Mouse (Mus musculus) c-Kit-positive CD71-negative TER-119-negative erythroid progenitor cells, embryonic 14.5 days (primary cell): ENCODE measurements around the gene Psmd1.

Source experiments
- DNase-seq: peaks from one replicate; pipeline ENCODE4 v3.0.0-alpha.2; 2013; ENCODE audit warnings: low read depth

Psmd1 gene

DNA sequence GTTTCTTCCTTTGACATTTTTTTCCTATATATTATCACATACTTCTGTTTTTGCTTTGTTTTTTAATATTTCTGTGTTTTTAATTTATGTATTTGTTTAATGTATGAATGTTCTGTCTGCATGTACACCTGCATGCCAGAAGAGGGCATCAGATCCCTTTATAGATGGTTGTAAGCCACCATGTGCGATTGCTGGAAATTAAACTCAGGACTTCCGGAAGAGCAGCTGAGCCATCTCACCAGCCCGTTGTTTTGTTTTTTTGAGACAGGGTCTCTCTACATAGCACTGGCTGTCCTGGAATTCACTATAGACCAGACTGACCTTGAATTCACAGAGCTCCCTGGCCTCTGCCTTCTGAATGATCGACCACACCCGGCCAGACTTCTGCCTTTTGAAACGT lies 1.7 kb upstream of the Psmd1 start:
- DNase-seq, result no peak

DNA sequence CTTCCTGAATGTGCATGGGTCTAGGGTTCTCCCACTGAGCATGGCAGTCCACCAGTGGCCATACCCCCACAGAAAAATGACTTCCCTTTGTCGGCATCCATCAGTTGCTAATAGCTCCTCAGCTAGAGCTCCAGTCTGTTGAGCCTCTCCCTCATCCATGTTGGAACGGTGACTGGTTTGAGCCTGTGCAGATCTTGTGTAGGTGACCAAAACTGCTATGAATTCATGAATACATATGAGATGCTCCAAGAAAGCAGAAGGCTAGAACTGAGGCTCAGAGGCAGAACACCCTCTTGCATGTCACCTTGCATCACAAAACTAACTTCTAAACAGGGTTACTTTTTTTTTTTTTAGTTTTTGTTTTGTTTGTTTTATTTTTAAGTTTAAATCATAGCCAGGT lies 12.4 kb downstream of the Psmd1 start:
- no peak for DNase-seq

DNA sequence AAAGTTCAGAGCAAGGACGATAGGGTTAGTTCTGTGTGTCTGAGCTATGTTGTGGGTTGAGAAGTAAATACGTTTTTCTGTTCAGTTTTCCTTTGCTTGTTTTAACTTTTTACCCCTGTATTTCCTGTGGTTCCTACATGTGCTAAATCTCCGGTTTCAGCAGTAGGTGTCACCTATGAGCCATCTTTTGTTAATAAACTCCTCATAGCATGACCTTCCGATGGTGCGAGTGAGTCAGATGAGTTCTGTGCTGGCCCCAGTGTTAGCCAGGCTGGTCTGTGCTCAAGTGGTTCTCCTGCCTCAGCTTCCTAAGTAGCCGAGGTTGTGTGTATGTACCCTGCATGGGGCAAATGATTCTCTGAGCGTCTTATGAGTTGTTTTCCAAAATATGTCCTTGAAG lies 30.2 kb downstream of the Psmd1 start:
- no peak for DNase-seq

DNA sequence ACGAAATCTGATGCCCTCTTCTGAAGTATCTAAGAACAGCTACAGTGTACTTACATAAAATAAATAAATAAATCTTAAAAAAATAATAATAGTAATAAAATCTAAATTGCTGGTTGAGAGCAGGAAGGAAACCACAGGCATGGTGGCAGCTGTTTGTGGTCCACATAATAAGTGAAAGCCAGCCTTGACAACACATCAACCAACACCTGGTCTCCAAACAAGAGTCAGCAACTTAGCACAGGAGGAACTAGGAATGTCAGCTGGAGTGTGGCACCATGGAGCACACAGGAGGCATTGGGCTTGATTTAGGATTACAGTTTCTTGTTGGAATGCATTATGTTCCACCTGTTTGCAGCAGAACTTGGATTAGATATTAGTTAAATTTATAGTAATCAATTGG lies 40.9 kb downstream of the Psmd1 start:
- no peak for DNase-seq

DNA sequence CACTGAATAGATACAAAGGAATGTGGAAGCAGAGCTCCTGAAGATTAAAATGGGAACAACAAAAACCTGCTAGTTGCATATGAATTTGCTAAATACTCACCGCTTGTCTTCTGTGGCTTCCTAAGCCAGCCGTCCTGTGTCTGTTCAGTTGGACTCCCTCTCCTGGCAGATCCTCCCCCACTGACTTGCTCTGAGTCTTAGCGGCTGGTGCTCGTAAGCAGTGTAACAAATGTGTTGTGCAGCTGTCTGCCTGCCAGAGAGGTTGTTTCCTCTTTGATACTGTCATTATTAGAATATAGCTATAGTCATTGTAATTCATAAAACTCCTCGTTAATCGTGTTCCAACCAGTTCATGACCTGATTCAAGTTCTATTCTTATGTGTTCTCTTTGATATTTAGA lies 47.6 kb downstream of the Psmd1 start, which contains the start of gene Htr2b:
TSS of gene Htr2b (minus strand) at position 192 of the 400 bp plus-strand sequence.
- no peak for DNase-seq

DNA sequence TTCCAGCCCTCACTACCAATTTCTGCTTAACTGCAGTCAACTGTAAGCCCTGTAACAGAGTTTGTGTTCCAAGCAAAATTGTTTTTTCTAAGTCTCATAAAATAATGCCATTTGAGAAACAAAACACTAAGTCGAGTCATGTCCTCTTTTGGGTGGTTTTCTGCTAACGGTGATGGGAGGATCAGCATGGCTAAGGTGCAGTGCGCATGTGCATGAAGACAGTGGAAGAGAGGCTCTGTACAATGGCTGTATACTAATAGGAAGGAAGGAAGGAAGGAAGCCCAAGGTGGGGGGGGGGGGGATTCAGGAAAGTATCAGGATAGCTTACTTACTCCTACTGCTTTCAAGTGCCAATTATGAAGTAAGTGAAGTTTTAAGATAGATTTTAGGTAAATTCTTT lies 50.0 kb downstream of the Psmd1 start:
- DNase-seq, result no peak

DNA sequence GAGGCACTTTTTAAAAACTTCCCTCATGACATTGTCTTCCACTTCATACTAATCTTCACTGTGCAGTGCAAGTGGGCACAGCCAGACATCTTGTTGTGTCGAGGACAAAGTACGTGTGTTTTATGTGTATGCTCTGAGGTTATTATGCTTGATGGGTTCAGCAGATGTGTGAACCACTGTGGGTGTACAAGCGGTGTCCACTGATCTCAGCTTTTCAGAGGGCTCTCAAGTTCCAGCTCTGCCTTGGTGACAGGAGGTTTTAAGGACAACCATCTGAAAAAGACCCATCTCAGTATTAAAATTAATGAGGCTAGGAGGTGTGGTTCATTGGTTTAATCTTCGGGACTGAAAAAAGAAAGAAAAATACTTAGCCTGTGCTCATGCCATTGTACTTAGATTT lies 55.4 kb downstream of the Psmd1 start:
- no peak for DNase-seq

DNA sequence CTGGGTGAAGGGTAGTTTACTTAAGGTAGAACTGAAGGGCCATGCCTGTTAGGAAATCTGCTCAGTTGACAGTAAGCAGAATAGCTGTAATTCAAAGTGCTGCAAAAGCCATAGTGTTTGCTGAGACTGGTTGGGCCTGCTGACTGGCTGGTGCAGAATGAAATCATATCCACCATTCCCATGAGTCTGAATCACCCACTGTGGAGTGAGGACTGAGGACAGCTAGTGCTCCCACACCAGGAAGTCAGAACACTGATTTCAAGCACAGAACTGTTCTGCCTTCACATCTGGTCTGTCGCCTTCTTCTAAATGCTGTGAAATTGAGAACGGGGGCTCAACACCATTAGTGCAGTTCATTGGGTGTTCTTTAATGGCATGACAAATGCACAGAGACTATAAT lies 61.8 kb downstream of the Psmd1 start:
- DNase-seq, result no peak

DNA sequence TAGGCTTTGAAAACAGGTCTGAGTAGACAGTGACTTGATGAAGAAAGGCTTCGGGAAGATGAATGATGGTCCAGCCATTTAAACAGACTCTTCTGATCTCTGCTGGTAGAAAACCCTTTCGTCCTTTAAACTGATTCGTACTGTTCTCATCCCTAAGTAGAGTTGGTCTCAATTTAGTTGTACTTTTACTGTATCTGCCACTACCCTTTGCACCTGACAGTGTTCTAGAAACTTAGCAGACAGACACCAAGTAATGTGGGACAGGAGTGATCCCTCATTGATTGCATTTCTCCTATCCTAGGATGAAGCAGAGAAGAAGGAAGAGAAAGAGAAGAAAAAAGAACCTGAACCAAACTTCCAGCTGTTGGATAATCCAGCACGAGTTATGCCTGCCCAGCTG lies 69.2 kb downstream of the Psmd1 start, which contains the start of gene Gm21972:
TSS of gene Gm21972 (plus strand) at position 301 of the 400 bp plus-strand sequence.
- no peak for DNase-seq

DNA sequence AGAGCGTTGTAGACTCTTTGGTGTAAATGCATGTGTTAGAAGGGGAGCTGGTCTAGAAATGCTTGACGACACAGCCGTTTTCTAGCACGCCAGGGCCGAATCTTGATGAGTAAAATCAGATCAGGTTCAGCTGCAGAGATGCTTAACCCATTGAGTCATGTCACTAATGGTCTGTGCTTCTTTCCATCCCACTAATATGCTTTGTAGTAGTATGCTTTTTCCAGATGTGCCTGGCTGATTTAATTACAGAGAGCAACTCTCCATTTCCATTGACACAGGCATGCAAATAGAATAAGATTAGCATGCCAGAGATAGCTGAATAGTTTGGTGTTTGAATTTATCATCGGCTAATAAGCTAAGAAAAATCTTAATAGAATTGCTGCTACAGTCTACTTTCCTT lies 71.1 kb downstream of the Psmd1 start:
- DNase-seq, result no peak

DNA sequence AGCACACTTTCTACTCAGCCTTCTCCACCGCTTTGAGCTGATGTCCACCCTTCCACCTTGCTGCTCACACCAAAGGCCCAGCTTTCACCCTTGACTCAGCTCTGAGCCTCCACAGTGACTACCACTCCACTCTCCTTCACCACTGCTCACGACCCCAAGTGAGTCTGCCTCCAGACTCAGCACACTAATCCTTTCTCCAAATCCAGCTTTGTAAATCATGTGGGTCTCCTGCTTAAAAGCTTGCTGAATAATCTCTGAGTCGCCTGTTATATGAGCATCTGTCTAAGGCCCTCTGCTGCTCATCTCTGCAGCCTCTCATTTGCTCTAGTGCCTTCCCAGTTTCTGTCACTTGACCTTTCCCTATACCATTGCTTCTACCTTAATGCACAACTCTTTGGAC lies 76.9 kb downstream of the Psmd1 start:
- DNase-seq, result no peak

DNA sequence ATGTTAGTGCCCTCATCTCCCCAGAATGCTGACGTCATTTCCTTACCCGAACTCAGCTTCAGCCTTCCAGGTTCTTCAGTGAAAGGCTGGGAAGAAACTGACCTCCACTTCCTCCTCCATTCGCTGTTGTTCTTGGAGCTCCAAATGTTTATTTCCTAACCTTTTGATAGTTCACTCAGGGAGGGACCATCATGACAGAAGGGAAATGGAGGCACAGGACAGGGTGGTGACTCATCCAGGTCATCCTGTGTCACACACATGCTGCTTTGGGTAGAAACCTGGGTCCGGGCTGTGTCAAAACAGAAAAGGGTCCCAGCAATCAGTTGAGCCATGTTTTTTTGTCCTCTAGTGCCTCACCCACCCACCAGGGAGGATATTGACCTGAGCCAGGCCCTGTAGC lies 79.0 kb downstream of the Psmd1 start:
- no peak for DNase-seq

DNA sequence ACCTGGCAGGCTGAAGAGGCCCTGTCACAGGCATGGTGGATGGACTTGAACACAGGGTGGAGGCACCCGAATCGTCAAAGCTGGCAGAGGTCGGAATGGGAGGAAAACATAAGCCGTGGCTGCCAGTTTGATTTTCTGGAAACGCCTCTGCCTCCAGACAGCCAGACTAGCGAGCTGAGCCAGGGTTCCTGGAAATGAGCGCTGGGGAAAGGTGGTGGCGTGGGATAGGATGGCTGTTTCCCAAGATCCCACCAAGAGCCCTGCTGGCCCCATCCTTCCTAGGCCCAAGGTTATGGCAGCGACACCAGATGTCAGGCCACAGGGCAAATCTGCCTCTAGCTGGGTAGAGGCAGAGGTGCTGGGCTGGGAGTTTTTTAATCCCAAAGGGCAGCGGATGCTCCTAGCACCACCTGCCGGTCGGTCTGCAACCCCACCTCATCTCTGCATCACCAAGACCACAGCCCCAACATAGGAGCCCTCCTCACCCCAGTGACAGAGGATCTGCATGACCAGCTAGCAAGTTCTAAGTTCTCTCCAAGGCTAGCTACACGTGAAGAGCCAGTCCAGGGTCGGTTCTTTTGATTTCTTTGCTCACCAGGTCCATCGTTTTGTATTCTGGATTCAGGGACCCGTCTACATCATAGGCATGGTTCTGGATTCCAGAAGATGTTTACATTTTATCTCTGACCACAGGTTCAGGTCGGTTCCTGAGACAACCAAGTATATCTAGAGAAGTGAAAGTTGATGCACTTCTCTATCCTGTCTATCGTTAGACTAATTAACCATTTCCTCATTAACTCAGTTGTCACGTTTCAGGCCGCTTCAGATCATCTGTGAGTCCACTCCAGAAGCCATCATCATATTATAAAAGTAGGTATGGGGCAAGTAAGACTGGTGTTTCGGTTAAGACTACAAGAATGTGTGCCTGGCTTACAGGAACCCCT lies 80.1 kb downstream of the Psmd1 start:
- no peak for DNase-seq

DNA sequence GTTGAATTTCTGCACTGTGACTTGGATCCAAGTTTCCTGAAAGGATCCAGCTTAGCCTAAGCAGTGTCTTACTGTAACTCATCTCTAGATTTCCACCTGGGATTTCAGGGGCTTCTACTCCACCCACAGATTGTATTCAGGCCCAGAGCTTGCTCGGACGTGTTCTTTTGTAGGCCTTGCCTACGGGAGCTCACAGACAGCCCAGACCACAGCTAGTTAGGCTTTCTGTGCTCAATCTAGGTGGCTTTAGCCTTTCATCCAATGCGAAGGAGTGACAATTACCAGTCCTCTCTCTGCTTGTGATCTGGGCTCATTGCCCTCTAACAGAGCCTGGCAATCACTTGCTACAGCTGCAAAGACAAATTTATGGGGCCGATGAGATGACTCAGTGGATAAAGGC lies 82.1 kb downstream of the Psmd1 start:
- DNase-seq, result no peak

DNA sequence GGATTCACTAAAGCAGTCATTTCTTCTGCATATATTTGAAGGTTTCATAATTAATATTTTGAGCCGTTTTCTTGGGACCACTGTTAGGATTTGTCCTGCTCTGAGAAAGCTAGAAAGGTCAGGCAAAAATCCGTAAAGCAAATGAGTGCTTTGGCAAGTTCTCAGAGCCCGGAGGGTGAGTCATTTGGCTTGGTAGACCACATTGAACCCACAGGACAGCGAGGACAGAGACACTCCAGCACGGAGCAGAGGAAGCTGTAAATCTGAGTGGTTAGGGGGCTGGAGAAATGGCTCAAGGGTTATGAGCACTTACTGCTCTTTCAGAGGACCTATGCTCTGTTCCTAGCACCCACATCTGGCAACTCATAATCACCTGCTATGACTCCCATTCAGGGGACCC lies 83.4 kb downstream of the Psmd1 start:
- DNase-seq, result peak; percentile 28

DNA sequence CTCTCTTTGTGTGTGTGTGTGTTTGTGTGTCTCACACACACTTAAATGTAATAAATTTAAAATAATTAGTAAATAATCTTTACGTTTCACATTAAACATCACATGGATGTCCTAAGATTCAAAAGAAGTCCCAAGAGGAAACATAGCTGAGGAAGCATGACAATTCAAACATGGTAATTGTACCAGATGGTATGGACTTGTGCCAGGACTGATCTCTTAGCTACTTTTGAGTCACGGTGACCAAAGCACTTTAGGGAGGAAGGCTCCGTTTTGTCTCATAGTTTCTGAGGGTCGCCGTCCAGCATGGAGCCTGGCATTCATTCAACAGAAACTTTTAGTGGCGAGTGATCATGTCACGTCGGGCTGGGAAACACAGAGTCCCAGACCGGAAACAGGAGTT lies 84.0 kb downstream of the Psmd1 start:
- DNase-seq, result no peak

DNA sequence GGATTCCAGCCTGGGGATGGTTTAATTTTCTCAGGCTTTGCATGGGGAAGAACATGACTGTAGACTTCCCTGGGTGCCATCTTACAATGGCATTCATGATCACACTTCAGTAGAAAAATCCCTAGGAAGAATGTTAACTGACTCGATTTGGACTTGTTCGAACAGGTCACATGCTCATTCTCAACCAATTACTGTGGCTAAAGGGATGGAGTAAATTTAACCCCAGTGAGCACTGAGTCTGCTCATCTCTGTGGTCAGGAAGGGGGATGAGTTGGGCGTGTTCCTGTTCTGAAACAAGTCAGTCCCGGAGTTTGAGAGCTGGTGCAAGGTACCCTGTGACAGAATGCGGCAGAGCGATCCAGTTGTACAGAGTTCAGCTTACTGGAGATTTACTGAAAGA lies 86.7 kb downstream of the Psmd1 start:
- DNase-seq, result no peak

DNA sequence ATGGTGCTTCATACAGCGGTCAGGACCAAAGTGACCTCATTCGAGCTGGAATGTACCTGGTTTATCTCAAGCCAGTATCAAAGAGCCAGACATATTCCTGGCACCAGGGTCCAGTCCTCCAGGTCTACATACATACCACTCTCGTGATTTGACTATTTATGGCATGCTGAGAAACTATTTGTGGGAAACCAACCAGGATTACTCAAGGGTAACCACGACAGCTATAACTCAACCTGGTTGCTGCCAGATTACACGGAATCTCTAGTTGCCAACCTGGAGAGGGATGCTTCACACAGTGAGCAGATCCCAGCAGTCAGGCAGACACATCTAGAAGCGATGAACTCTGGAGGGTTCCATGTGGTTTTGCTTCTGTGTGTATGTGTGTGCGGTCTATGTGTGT lies 87.2 kb downstream of the Psmd1 start:
- DNase-seq, result no peak

DNA sequence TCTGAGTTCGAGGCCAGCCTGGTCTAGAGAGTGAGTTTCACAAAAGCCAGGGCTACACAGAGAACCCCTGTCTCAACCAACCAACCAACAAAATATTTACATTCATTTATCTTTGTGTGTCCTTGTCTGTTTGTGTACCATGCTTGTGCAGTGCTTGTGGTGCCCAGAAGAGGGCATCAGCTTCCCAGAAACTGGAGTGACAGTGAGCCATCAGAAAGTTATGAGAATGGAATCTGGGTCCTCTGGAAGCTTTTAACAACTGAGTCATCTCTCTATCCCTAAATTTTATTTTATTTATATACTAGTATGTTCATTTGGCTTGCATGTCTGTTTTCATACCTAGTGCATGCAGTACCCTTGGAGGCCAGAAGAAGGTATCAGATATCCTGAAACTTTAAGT lies 88.4 kb downstream of the Psmd1 start:
- no peak for DNase-seq

DNA sequence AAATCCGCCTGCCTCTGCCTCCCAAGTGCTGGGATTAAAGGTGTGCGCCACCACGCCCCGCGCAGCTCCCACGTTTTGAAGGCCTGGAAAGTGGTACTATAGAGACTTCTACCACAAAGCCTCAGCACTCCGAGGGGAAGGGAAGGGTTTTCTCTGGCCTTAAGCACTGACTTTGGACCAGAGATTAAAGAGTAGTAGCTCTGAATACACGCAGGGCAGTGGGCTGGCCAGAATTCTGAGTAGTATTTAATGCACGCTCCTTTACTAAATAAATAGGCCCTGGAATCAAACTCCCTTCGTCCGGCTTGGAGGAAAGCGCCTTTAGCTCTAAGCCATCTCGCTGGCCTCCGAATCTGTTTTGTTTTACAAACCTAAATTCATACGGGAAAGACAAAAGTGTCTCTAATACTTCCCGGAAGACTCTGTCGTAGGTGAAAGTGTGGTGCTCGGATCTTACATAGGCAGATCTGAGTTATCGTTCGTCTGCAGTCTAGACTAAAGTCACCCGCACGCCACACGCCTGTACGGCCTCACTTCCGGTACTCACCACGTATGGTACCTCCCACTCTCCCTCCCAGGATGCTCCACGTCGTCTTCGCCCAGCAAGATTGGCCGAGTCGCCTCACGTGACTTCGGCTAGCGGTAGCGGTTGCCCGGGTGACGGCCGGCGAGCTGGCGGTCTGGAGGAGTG lies 90.1 kb downstream of the Psmd1 start, which contains the start of gene Armc9:
TSS of gene Armc9 (plus strand) at position 648 of the 691 bp plus-strand sequence.
- peak; percentile 90 for DNase-seq

DNA sequence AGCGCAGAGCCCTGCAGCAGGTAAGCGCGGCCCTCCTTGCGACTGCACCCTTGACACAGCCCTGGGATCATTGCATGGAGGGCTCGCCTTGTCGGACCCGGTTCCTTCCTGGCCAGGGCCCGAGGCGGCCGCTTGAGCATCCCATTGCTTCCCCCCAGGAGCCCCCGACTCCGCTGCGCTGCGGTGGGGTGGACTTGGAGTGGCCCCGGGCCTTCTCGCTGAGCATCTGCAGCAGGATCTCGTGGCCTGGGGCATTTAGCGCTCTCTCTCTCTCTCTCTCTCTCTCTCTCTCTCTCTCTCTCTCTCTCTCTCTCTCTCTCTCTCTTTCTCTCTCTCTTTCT lies 90.6 kb downstream of the Psmd1 start:
- DNase-seq, result no peak

DNA sequence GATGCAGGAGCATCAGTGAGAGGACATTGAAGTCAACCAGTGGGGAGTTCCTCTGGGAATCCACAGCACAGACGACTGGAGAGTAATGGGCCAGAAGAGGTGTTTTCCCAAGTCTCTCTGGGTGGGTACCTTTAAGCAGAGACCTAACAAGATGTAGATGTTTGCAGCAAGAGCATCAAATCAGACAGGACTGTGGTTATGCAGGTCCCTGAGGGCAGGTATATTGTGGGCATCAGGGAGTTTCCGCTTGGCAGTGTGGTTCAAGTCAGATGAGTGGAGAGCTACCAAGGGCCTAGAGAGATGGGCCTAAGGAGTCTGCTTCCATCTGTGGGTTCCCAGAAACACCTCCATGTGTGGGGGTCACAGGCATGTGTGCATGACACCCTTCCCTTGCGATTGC lies 91.9 kb downstream of the Psmd1 start:
- DNase-seq, result no peak

DNA sequence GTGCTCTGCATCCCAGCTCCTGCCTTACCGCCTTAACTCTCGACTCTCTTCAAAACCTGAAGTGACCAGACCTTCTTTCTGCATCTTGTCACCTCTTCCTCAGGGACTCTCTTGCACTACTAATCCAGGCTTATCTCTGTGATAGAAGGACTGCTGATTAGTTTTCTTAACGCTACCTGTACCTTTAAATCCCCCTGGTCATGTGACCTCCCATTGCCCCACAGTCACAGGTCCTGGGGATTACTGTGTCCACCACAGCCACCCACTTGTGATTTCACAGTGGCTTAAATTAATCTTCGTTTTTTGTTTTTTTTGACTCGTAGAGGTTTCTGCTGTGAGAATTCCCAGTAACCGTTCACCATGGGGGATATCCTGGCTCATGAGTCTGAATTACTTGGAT lies 92.4 kb downstream of the Psmd1 start:
- DNase-seq, result no peak
